In the genomic region with DNA sequence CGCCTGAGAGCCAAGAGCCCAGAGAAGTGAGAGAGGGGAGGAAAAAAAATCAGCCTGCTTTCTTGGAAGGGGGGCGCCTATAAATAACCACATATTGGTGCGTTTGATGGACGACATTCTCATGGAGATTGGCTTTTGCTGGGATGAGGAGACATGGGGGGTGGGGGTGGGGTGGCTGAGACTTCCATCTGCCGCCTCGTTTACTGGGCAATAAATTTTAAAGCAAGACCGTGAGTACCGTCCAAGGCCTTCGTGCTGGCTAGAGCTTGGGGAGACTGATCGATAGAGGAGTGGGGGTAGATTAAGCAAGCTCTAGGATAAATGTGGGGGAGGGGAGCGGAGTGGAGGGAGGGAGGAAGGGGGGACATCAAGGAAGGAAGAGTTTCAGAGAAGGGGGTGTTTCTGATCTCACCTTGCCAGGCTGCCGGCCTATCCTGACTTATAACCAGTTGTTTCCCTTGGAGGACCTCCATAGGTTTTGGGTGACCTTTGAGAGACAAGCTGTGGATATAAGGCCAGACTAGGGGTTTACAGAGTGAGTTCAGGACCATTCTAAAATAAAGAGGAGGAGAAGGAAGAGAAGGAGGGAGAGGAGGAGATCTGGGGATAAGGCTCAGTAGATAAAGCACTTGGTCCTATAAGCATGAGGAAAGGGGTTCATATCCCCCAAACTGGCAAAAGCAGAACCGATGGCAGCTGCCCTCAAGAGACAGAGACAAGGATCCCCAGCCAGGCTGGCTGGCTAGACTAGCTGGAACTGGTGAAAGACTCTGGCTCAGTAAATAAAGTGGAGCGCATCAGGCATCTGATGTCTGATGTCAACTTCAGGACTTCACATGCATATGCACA, we compare ENCODE assay signal across 18 mouse cellular contexts. TPM values are rescaled to one million over a fixed set of nuclear protein-coding genes. Genes with fewer than 3 reads are reported as not detected.
DNase-seq lines count a peak whose midpoint lies in the region; ATAC-seq and TF ChIP-seq lines count a peak whose summit lies in the region.
"Had no signal": no experiment of that assay in that cellular context is flagged by ENCODE, and none has a peak within 500 bp of the region (broad histone marks: within the 10 kb centered on the region; RNA-seq: fewer than 3 reads in every experiment).

No protein-coding gene starts in this region.

- 29% methylated on average over 14 of the region's 14 CpGs for WGBS in heart, embryonic 10.5 days
- 29% methylated on average over 14 of the region's 14 CpGs for WGBS in forebrain, embryonic 12.5 days
- 25% methylated on average over 14 of the region's 14 CpGs for WGBS in hindbrain, embryonic 16.5 days

- no peak overlapping the region for H3K27ac ChIP-seq in heart, embryonic 10.5 days
- no peak overlapping the region for H3K27ac ChIP-seq in forebrain, embryonic 12.5 days
- H3K27ac ChIP-seq in hindbrain, embryonic 16.5 days (ENCODE audit: low read depth, low read length), result no peak overlapping the region
- H3K27ac ChIP-seq: gastrocnemius, adult 2 months; limb, embryonic 15.5 days; midbrain, embryonic 10.5 days had no signal

- no peak for ATAC-seq in forebrain, embryonic 12.5 days (ENCODE audit: low FRiP score)
- no peak for ATAC-seq in hindbrain, embryonic 16.5 days
- ATAC-seq: liver, postnatal 0 days had no signal

- TF ChIP-seq CTCF in E14TG2a.4 (conservative IDR thresholded peaks at IDR 0.05; ENCODE audit: low read length), result no peak

- H3K4me1 ChIP-seq in heart, embryonic 10.5 days, result peaks cover 59% of the 10 kb centered on the region
- H3K4me1 ChIP-seq in E14TG2a.4 (replicated peaks; ENCODE audit: low read depth, low read length), result peaks cover 76% of the 10 kb centered on the region
- peaks cover 37% of the 10 kb centered on the region for H3K4me1 ChIP-seq in forebrain, embryonic 12.5 days
- peaks cover 21% of the 10 kb centered on the region for H3K4me1 ChIP-seq in hindbrain, embryonic 16.5 days (ENCODE audit: control insufficient read depth, insufficient read depth, low read depth, low read length)

- H3K36me3 ChIP-seq in heart, embryonic 10.5 days, result no peaks in the 10 kb centered on the region
- H3K36me3 ChIP-seq in E14TG2a.4 (ENCODE audit: insufficient read depth, low read length), result no peaks in the 10 kb centered on the region
- no peaks in the 10 kb centered on the region for H3K36me3 ChIP-seq in forebrain, embryonic 12.5 days (replicated peaks)
- no peaks in the 10 kb centered on the region for H3K36me3 ChIP-seq in hindbrain, embryonic 16.5 days (ENCODE audit: control insufficient read depth, insufficient read depth, low read length)
- H3K36me3 ChIP-seq: G1E; limb, embryonic 15.5 days; midbrain, embryonic 10.5 days had no signal

- H3K27me3 ChIP-seq in heart, embryonic 10.5 days (ENCODE audit: insufficient read depth, poor library complexity, severe bottlenecking), result peaks cover 71% of the 10 kb centered on the region
- peaks cover 68% of the 10 kb centered on the region for H3K27me3 ChIP-seq in E14TG2a.4 (ENCODE audit: insufficient read depth, low read length)
- peaks cover 70% of the 10 kb centered on the region for H3K27me3 ChIP-seq in forebrain, embryonic 12.5 days
- H3K27me3 ChIP-seq in hindbrain, embryonic 16.5 days (replicated peaks; ENCODE audit: control insufficient read depth, insufficient read depth, low read length), result no peaks in the 10 kb centered on the region

- H3K9me3 ChIP-seq in heart, embryonic 10.5 days, result no peaks in the 10 kb centered on the region
- peaks cover 8% of the 10 kb centered on the region for H3K9me3 ChIP-seq in E14TG2a.4 (ENCODE audit: low read length)
- H3K9me3 ChIP-seq in forebrain, embryonic 12.5 days, result no peaks in the 10 kb centered on the region
- H3K9me3 ChIP-seq in hindbrain, embryonic 16.5 days (ENCODE audit: control insufficient read depth, low read length), result no peaks in the 10 kb centered on the region
- H3K9me3 ChIP-seq: G1E; limb, embryonic 15.5 days; midbrain, embryonic 10.5 days had no signal

- DNase-seq in heart, embryonic 10.5 days (ENCODE audit: low spot score), result no peak
- no peak for DNase-seq in heart, postnatal 25 days (ENCODE audit: low spot score)
- DNase-seq in layer of hippocampus, adult 9-11 months, result no peak
- no peak for DNase-seq in gastrocnemius, postnatal 10 days
- DNase-seq in thymus, postnatal 0 days (ENCODE audit: low spot score), result no peak
- DNase-seq: B cell, adult 2 months; cerebellum, adult 8-10 months; gastrocnemius, adult 2 months; heart, postnatal 14 days; kidney, adult 11 months; liver, postnatal 0 days had no signal

- no peak overlapping the region for H3K9ac ChIP-seq in forebrain, embryonic 12.5 days
- no peak overlapping the region for H3K9ac ChIP-seq in hindbrain, embryonic 16.5 days (ENCODE audit: low read depth, low read length)
- H3K9ac ChIP-seq: limb, embryonic 15.5 days; liver, postnatal 0 days had no signal

- H3K4me3 ChIP-seq in heart, embryonic 10.5 days, result 0 out of 2 replicates have a peak overlapping the region, but pooled peaks have one; percentile 5
- H3K4me3 ChIP-seq in E14TG2a.4 (replicated peaks; ENCODE audit: low read length), result peak overlapping the region; percentile 13; the same call in 1 of the 2 replicates
- no peak overlapping the region for H3K4me3 ChIP-seq in forebrain, embryonic 12.5 days (replicated peaks)
- H3K4me3 ChIP-seq in hindbrain, embryonic 16.5 days (ENCODE audit: low read length), result no peak overlapping the region
- H3K4me3 ChIP-seq: erythroblast, embryonic 14.5 days; gastrocnemius, adult 2 months; limb, embryonic 15.5 days; midbrain, embryonic 10.5 days had no signal

- H3K4me2 ChIP-seq in forebrain, embryonic 12.5 days, result peak overlapping the region; percentile 27; the same call in 1 of the 2 replicates
- H3K4me2 ChIP-seq in hindbrain, embryonic 16.5 days (ENCODE audit: low read length), result peak overlapping the region; percentile 13
- H3K4me2 ChIP-seq: limb, embryonic 15.5 days had no signal

- intact Hi-C loops in heart, postnatal 25 days (cut with DNase I), result no loop called here

RNA-seq across cellular contexts. Expression of a gene that starts 10.9 kb away (rescaled TPM):
- polyA plus RNA-seq in heart, embryonic 10.5 days (2016; fragmentation: Nextera tagmentation; extraction: Ambion mirVana), result 4.5 and 9.9 TPM in 2 replicates
- under 1 TPM; 0.44 to 0.70 TPM for total RNA-seq in heart, postnatal 25 days (2021)
- 10.5 and 10.9 TPM in 2 replicates for polyA plus RNA-seq in forebrain, embryonic 12.5 days (2016; fragmentation: Nextera tagmentation; extraction: Ambion mirVana)
- polyA plus RNA-seq in hindbrain, embryonic 16.5 days (2015; fragmentation: Nextera tagmentation; extraction: Ambion mirVana), result 41.7 and 59.8 TPM in 2 replicates
- total RNA-seq in gastrocnemius, postnatal 10 days (2021), result 1 to 10 TPM; 8.1 to 8.5 TPM
- 1.1 and 1.2 TPM in 2 replicates for polyA plus RNA-seq in thymus, postnatal 0 days (2015; fragmentation: Nextera tagmentation; extraction: Ambion mirVana)
- polyA plus RNA-seq: G1E had no signal

Comparison
In these comparisons a context has a peak if more than half of its experiments do, and no peak if none do; other contexts are left out.
1. H3K4me3 ChIP-seq: peak in heart, embryonic 10.5 days (single experiment) and E14TG2a.4 (single experiment); none in forebrain, embryonic 12.5 days (single experiment) and hindbrain, embryonic 16.5 days (single experiment).